Mouse (Mus musculus): Measurements from ENCODE around the gene Arid3a.

DNA sequence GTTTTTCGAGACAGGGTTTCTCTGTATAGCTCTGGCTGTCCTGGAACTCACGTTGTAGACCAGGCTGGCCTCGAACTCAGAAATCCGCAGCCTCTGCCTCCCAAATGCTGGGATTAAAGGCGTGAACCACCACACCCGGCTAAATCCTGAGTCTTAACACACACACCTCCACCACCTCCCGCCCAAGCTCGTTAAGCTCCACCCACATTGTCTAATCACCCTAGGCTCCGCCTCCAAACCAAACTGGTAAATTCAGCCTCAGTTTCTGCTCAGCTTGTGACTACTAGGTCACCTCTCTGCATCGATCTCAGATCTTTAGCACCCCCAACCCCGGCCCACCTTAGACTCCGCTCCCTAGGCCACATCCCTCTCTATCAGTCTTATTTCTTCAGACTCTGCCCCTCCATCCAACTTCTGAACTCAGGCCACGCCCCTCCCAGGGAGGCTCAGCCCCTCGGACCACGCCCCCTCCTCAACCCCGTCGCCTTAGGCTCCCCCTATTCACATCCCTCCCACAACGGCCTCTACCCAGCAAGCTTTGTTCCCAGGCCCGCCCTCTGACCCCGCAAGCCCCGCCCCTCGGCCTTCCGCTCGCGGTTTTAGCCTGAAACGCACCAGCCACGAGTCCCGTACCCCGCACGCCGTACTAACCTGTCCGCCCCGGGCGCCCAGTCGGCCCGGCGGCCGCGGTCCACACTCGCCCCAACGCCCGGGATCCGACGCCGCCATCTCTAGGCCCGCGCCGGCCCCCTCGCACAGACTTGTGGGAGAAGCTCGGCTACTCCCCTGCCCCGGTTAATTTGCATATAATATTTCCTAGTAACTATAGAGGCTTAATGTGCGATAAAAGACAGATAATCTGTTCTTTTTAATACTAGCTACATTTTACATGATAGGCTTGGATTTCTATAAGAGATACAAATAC lies 18.4 kb upstream of the Arid3a start, which contains the start of gene Med16:
- TF ChIP-seq CTCF (IDR thresholded peaks at IDR 0.05; ENCODE audit: borderline replicate concordance, insufficient read depth, low read depth, low read length) = no peak
- peak; percentile 47; the same call in 1 of the 2 replicates for TF ChIP-seq POLR2A (IDR thresholded peaks at IDR 0.05; ENCODE audit: borderline replicate concordance, insufficient read depth, low read length)

Measured in cerebellum, adult 2 months (tissue).